8 mouse cellular contexts compared by ENCODE assay signal in the genomic region with DNA sequence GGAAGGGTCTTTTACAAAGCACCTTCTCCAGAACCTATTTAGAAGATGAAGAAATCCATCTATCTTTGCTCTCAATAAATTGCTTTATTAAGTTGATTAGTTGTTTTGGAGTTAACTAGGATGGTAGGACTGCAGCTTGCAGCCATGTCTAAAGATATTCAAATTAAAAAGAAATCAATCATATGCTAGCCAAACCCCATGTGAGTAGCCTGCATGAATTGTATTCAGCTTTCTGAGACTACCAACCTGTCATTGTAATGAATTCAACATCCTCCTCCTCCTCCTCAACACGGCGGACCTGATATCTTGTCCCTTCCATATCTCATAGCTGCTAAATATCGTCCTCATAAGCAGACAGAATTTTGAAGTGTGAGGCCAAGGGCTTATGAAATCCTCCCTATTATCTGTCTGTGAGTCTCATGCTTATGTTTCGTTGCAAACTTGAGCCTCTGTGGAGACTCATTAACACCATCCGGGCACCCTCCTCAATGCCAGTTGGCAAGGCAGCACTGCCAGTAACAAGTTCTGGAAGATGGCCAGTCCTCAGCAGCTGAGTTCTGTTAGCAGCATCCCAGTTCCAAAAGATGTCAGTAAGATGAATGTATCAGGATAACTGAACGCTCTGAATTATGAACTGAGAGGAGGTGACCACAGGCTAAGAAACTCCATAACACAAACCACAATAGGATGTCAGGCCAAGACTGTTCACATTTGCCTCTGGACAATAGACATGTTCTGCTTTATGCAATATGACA. TPM values are rescaled to one million over a fixed set of nuclear protein-coding genes. Genes with fewer than 3 reads are reported as not detected.
DNase-seq lines count a peak whose midpoint lies in the region; ATAC-seq and TF ChIP-seq lines count a peak whose summit lies in the region.

No protein-coding gene starts in this region.

- no peak for TF ChIP-seq EP300 in lung, postnatal 0 days (IDR thresholded peaks at IDR 0.05)

- no peaks in the 10 kb centered on the region for H3K36me3 ChIP-seq in heart, embryonic 11.5 days (ENCODE audit: control insufficient read depth, insufficient read depth, low read length)
- H3K36me3 ChIP-seq in lung, postnatal 0 days (ENCODE audit: insufficient read depth, low read length): no peaks in the 10 kb centered on the region
- no peaks in the 10 kb centered on the region for H3K36me3 ChIP-seq in intestine, embryonic 16.5 days (ENCODE audit: control insufficient read depth, insufficient read depth, low read length)

- no peak overlapping the region for H3K9ac ChIP-seq in heart, embryonic 11.5 days (ENCODE audit: low read depth, low read length)
- H3K9ac ChIP-seq in lung, postnatal 0 days (replicated peaks; ENCODE audit: low read depth): no peak overlapping the region
- no peak overlapping the region for H3K9ac ChIP-seq in intestine, embryonic 16.5 days (ENCODE audit: low read depth, low read length)

- no peak for TF ChIP-seq CTCF in cerebellum, adult 2 months (IDR thresholded peaks at IDR 0.05; ENCODE audit: borderline replicate concordance, insufficient read depth, low read depth, low read length)
- TF ChIP-seq CTCF in lung, postnatal 0 days (IDR thresholded peaks at IDR 0.05): no peak

- no peak overlapping the region for H3K4me2 ChIP-seq in heart, embryonic 11.5 days
- no peak overlapping the region for H3K4me2 ChIP-seq in lung, postnatal 0 days (replicated peaks; ENCODE audit: low read depth, low read length)
- no peak overlapping the region for H3K4me2 ChIP-seq in intestine, embryonic 16.5 days (ENCODE audit: low read depth, low read length)

- ATAC-seq in heart, embryonic 11.5 days (replicated peaks; ENCODE audit: insufficient number of reproducible peaks, low FRiP score, low TSS enrichment): no peak
- peak; percentile 30; the same call in 1 of the 2 replicates for ATAC-seq in lung, postnatal 0 days
- no peak for ATAC-seq in megakaryocyte, adult 5-6 weeks (ENCODE audit: poor library complexity, severe bottlenecking)
- no peak for ATAC-seq in intestine, embryonic 16.5 days

- H3K27ac ChIP-seq in heart, embryonic 11.5 days (ENCODE audit: low read depth, low read length): no peak overlapping the region
- no peak overlapping the region for H3K27ac ChIP-seq in cerebellum, adult 2 months (ENCODE audit: insufficient read depth, low read length)
- H3K27ac ChIP-seq in lung, postnatal 0 days (ENCODE audit: low read length): no peak overlapping the region
- H3K27ac ChIP-seq in intestine, embryonic 16.5 days (ENCODE audit: low read length): no peak overlapping the region

- no peak for TF ChIP-seq POLR2A in cerebellum, adult 2 months (IDR thresholded peaks at IDR 0.05; ENCODE audit: borderline replicate concordance, insufficient read depth, low read length)

- peak; percentile 68 to 82 for DNase-seq in heart, adult 18-20 months
- DNase-seq in cerebellum, adult 2 months: peak; percentile 70 to 87
- peak; percentile 87 to 94 for DNase-seq in layer of hippocampus, adult 18-20 months (ENCODE audit: low spot score in 2 of 2)
- DNase-seq in lung, postnatal 0 days (ENCODE audit: low spot score): peak; percentile 47
- no peak for DNase-seq in embryo, embryonic 9.5 days (ENCODE audit: extremely low spot score)

- no peaks in the 10 kb centered on the region for H3K9me3 ChIP-seq in heart, embryonic 11.5 days (replicated peaks; ENCODE audit: control insufficient read depth, low read length)
- H3K9me3 ChIP-seq in lung, postnatal 0 days (ENCODE audit: low read length): no peaks in the 10 kb centered on the region
- H3K9me3 ChIP-seq in intestine, embryonic 16.5 days (ENCODE audit: control insufficient read depth, low read length): no peaks in the 10 kb centered on the region

- no peak overlapping the region for H3K4me3 ChIP-seq in heart, embryonic 11.5 days (ENCODE audit: low read depth, low read length)
- no peak overlapping the region for H3K4me3 ChIP-seq in cerebellum, adult 2 months (replicated peaks; ENCODE audit: insufficient read depth, low read depth, low read length)
- no peak overlapping the region for H3K4me3 ChIP-seq in lung, postnatal 0 days (ENCODE audit: low read depth, low read length)
- no peak overlapping the region for H3K4me3 ChIP-seq in intestine, embryonic 16.5 days (ENCODE audit: low read length)

- 83% methylated on average over 6 of the region's 6 CpGs for WGBS in heart, embryonic 11.5 days (ENCODE audit: insufficient replicate concordance)
- 5% methylated on average over 6 of the region's 6 CpGs for WGBS in cerebellum, adult 2 months
- WGBS in lung, postnatal 0 days: 51% methylated on average over 6 of the region's 6 CpGs
- 80% methylated on average over 6 of the region's 6 CpGs for WGBS in intestine, embryonic 16.5 days

- H3K4me1 ChIP-seq in heart, embryonic 11.5 days (ENCODE audit: control insufficient read depth, insufficient read depth, low read length): no peaks in the 10 kb centered on the region
- H3K4me1 ChIP-seq in cerebellum, adult 2 months (ENCODE audit: control insufficient read depth, insufficient read depth, low read length): peaks cover 3% of the 10 kb centered on the region; the same call in 1 of the 2 replicates
- no peaks in the 10 kb centered on the region for H3K4me1 ChIP-seq in lung, postnatal 0 days (ENCODE audit: insufficient read depth, low read depth, low read length)
- H3K4me1 ChIP-seq in intestine, embryonic 16.5 days (ENCODE audit: control insufficient read depth, insufficient read depth, low read length): no peaks in the 10 kb centered on the region

- H3K27me3 ChIP-seq in heart, embryonic 11.5 days (ENCODE audit: control insufficient read depth, insufficient read depth, low read length): no peaks in the 10 kb centered on the region
- no peaks in the 10 kb centered on the region; the same call in 1 of the 2 replicates for H3K27me3 ChIP-seq in cerebellum, adult 2 months (ENCODE audit: control insufficient read depth, insufficient read depth, low read length)
- H3K27me3 ChIP-seq in lung, postnatal 0 days (replicated peaks; ENCODE audit: insufficient read depth, low read length): no peaks in the 10 kb centered on the region
- no peaks in the 10 kb centered on the region for H3K27me3 ChIP-seq in intestine, embryonic 16.5 days (replicated peaks; ENCODE audit: control insufficient read depth, insufficient read depth, low read length)

RNA-seq across cellular contexts. Expression of a gene that starts 55.0 kb away (rescaled TPM):
- 1 to 10 TPM; 2.1 to 3.7 TPM for total RNA-seq in heart, adult 18-20 months (2021)
- 0.11 and 0.13 TPM in 2 replicates for polyA plus RNA-seq in heart, embryonic 11.5 days (2014; fragmentation: Nextera tagmentation; extraction: Ambion mirVana)
- polyA plus RNA-seq in cerebellum, adult 2 months (2012; rRNA removed): 0.73 and 0.79 TPM in 2 replicates
- total RNA-seq in layer of hippocampus, adult 18-20 months (2021): 10 to 100 TPM; 18.5 to 21.6 TPM
- 0.16 TPM in 1 of 2 replicates, not detected in the other for polyA plus RNA-seq in lung, postnatal 0 days (2015; fragmentation: Nextera tagmentation; extraction: Ambion mirVana)
- not detected in 2 replicates for total RNA-seq in megakaryocyte, adult 5-6 weeks (2015)
- total RNA-seq in megakaryocyte, adult 5-6 weeks (2017): 0.04 TPM in 1 of 2 replicates, not detected in the other
- polyA plus RNA-seq in intestine, embryonic 16.5 days (2015; fragmentation: Nextera tagmentation; extraction: Ambion mirVana): 0.23 and 0.26 TPM in 2 replicates
